21 mouse cellular contexts compared by ENCODE assay signal in the genomic region with DNA sequence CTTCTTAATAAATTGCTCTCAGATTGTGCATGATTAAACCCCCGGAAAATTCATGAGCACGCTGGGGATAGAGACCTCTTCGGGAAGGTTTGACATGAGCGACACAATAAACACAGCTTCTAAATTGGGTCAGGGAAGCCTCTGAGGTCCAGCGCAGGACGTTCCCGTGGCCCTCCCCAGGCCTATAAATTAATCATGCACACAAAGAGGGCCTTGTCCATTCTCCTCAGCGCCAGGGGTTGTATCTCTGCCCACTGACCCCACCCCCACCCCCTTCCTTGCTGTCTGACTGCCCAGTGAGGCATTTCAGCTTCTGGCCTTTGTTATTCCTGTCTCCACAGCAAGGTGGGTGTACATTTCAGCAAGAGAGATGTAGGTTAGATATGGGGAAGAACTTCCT. TPM values are rescaled to one million over a fixed set of nuclear protein-coding genes. Genes with fewer than 3 reads are reported as not detected.
A peak's percentile ranks its signal among the peaks of the same experiment; 100 is the strongest.
DNase-seq lines count a peak whose midpoint lies in the region; ATAC-seq and TF ChIP-seq lines count a peak whose summit lies in the region.
"Had no signal": no experiment of that assay in that cellular context is flagged by ENCODE, and none has a peak within 500 bp of the region (broad histone marks: within the 10 kb centered on the region; RNA-seq: fewer than 3 reads in every experiment).

No protein-coding gene starts in this region.

- no peak overlapping the region for H3K4me2 ChIP-seq in midbrain, embryonic 11.5 days
- no peak overlapping the region for H3K4me2 ChIP-seq in midbrain, postnatal 0 days (ENCODE audit: low read depth, low read length, poor library complexity, severe bottlenecking)
- H3K4me2 ChIP-seq in liver, embryonic 11.5 days: no peak overlapping the region
- H3K4me2 ChIP-seq: intestine, embryonic 15.5 days; liver, embryonic 12.5 days had no signal

- peaks cover 98% of the 10 kb centered on the region for H3K4me1 ChIP-seq in heart, embryonic 10.5 days
- H3K4me1 ChIP-seq in midbrain, embryonic 11.5 days (ENCODE audit: control insufficient read depth, insufficient read depth, low read length): peaks cover 35% of the 10 kb centered on the region
- peaks cover 22% of the 10 kb centered on the region for H3K4me1 ChIP-seq in midbrain, postnatal 0 days (ENCODE audit: insufficient read depth, low read length)
- H3K4me1 ChIP-seq in liver, embryonic 11.5 days (replicated peaks; ENCODE audit: control insufficient read depth, insufficient read depth, low read length): peaks cover 14% of the 10 kb centered on the region

- H3K4me3 ChIP-seq in heart, embryonic 10.5 days: no peak overlapping the region
- no peak overlapping the region for H3K4me3 ChIP-seq in midbrain, embryonic 11.5 days (ENCODE audit: low read depth, low read length)
- H3K4me3 ChIP-seq in midbrain, postnatal 0 days (ENCODE audit: low read depth, low read length): no peak overlapping the region
- no peak overlapping the region for H3K4me3 ChIP-seq in liver, embryonic 11.5 days (ENCODE audit: low read depth, low read length)
- H3K4me3 ChIP-seq: intestine, embryonic 15.5 days; liver, embryonic 12.5 days had no signal

- H3K27ac ChIP-seq in heart, embryonic 10.5 days: peak overlapping the region; percentile 74
- no peak overlapping the region for H3K27ac ChIP-seq in midbrain, embryonic 11.5 days (ENCODE audit: low read depth, low read length)
- H3K27ac ChIP-seq in midbrain, postnatal 0 days (ENCODE audit: low read depth, low read length): no peak overlapping the region
- H3K27ac ChIP-seq in liver, embryonic 11.5 days (ENCODE audit: low read depth, low read length): no peak overlapping the region
- H3K27ac ChIP-seq: intestine, embryonic 15.5 days; liver, embryonic 12.5 days had no signal

- 53% methylated on average over 8 of the region's 8 CpGs for WGBS in heart, embryonic 10.5 days
- 34% methylated on average over 8 of the region's 8 CpGs for WGBS in midbrain, embryonic 11.5 days
- WGBS in midbrain, postnatal 0 days: 15% methylated on average over 8 of the region's 8 CpGs
- 75% methylated on average over 8 of the region's 8 CpGs for WGBS in liver, embryonic 11.5 days

- no peak overlapping the region; the same call in 1 of the 2 replicates for H3K9ac ChIP-seq in midbrain, embryonic 11.5 days (ENCODE audit: low read length)
- no peak overlapping the region; the same call in 1 of the 2 replicates for H3K9ac ChIP-seq in midbrain, postnatal 0 days (replicated peaks; ENCODE audit: low read length, poor library complexity, severe bottlenecking)
- no peak overlapping the region for H3K9ac ChIP-seq in liver, embryonic 11.5 days (ENCODE audit: low read depth, low read length)
- H3K9ac ChIP-seq: intestine, embryonic 15.5 days; liver, embryonic 12.5 days had no signal

- DNase-seq in heart, embryonic 10.5 days (ENCODE audit: low spot score): no peak
- no peak for DNase-seq in heart, postnatal 14 days
- no peak for DNase-seq in midbrain, embryonic 11.5 days (ENCODE audit: low spot score, missing footprints)
- DNase-seq in midbrain, postnatal 0 days (ENCODE audit: low spot score): no peak
- peak; percentile 52 for DNase-seq in mesoderm, embryonic 11.5 days (ENCODE audit: low read depth, low spot score)
- DNase-seq in liver: no peak
- no peak for DNase-seq in liver, embryonic 11.5 days (ENCODE audit: low spot score)
- DNase-seq: adrenal gland, adult 2 months; B cell, adult 2 months; cerebellum, adult 11-12 months; cerebellum, postnatal 14 days; kidney, adult 9 months; kidney, postnatal 14 days; lung, adult 18-20 months; lung, postnatal 10 days had no signal

- intact Hi-C loops in heart, postnatal 14 days (cut with DNase I): no loop called here

- no peak for TF ChIP-seq CTCF in midbrain, postnatal 0 days (IDR thresholded peaks at IDR 0.05)

- H3K9me3 ChIP-seq in heart, embryonic 10.5 days: no peaks in the 10 kb centered on the region
- H3K9me3 ChIP-seq in midbrain, embryonic 11.5 days (ENCODE audit: control insufficient read depth, low read length): no peaks in the 10 kb centered on the region
- H3K9me3 ChIP-seq in midbrain, postnatal 0 days (ENCODE audit: low read length): no peaks in the 10 kb centered on the region
- H3K9me3 ChIP-seq in liver, embryonic 11.5 days (ENCODE audit: control insufficient read depth, low read length): no peaks in the 10 kb centered on the region
- H3K9me3 ChIP-seq: G1E; intestine, embryonic 15.5 days; liver, embryonic 12.5 days had no signal

- H3K36me3 ChIP-seq in heart, embryonic 10.5 days: no peaks in the 10 kb centered on the region
- H3K36me3 ChIP-seq in midbrain, embryonic 11.5 days (ENCODE audit: control insufficient read depth, insufficient read depth, low read length): no peaks in the 10 kb centered on the region
- H3K36me3 ChIP-seq in midbrain, postnatal 0 days (ENCODE audit: insufficient read depth, low read length): no peaks in the 10 kb centered on the region
- H3K36me3 ChIP-seq in liver, embryonic 11.5 days (ENCODE audit: control insufficient read depth, insufficient read depth, low read length): no peaks in the 10 kb centered on the region
- H3K36me3 ChIP-seq: G1E; intestine, embryonic 15.5 days; liver, embryonic 12.5 days had no signal

- H3K27me3 ChIP-seq in heart, embryonic 10.5 days (ENCODE audit: insufficient read depth, poor library complexity, severe bottlenecking): no peaks in the 10 kb centered on the region
- H3K27me3 ChIP-seq in midbrain, embryonic 11.5 days (ENCODE audit: control insufficient read depth, insufficient read depth, low read length): no peaks in the 10 kb centered on the region
- no peaks in the 10 kb centered on the region for H3K27me3 ChIP-seq in midbrain, postnatal 0 days (ENCODE audit: insufficient read depth, low read length)
- no peaks in the 10 kb centered on the region for H3K27me3 ChIP-seq in liver, embryonic 11.5 days (replicated peaks; ENCODE audit: control insufficient read depth, insufficient read depth, low read length)
- H3K27me3 ChIP-seq: CH12.LX; intestine, embryonic 15.5 days had no signal

- ATAC-seq in midbrain, embryonic 11.5 days (ENCODE audit: low FRiP score): peak; percentile 17; the same call in 1 of the 2 replicates
- ATAC-seq in midbrain, postnatal 0 days (ENCODE audit: low FRiP score): no peak
- ATAC-seq in liver, embryonic 11.5 days (replicated peaks; ENCODE audit: low FRiP score): no peak
- ATAC-seq: forebrain, embryonic 16.5 days; intestine, embryonic 15.5 days; liver, embryonic 12.5 days; midbrain, embryonic 16.5 days had no signal

RNA-seq across cellular contexts. Expression of gene Dab2ip, which starts 49.4 kb away (rescaled TPM):
- 47.6 and 49.0 TPM in 2 replicates for polyA plus RNA-seq in heart, embryonic 10.5 days (2016; fragmentation: Nextera tagmentation; extraction: Ambion mirVana)
- 10 to 100 TPM; 51.1 to 55.8 TPM for total RNA-seq in heart, postnatal 14 days (2021)
- 32.6 and 42.3 TPM in 2 replicates for polyA plus RNA-seq in midbrain, embryonic 11.5 days (2014; fragmentation: Nextera tagmentation; extraction: Ambion mirVana)
- 161 and 175 TPM in 2 replicates for total RNA-seq in midbrain, postnatal 0 days (2014; rRNA removed)
- 71.5 and 73.3 TPM in 2 replicates for polyA plus RNA-seq in midbrain, postnatal 0 days (2015; fragmentation: Nextera tagmentation; extraction: Ambion mirVana)
- 16.2 and 20.0 TPM in 2 replicates for polyA plus RNA-seq in liver, embryonic 11.5 days (2014; fragmentation: Nextera tagmentation; extraction: Ambion mirVana)
